ENCODE assay signal across 9 mouse cellular contexts in genomic region chr9:79716909-79717835, GRCm38 (mm10). TPM values are rescaled to one million over a fixed set of nuclear protein-coding genes. Genes with fewer than 3 reads are reported as not detected.
DNase-seq lines count a peak whose midpoint lies in the region; ATAC-seq and TF ChIP-seq lines count a peak whose summit lies in the region.
"Had no signal": no experiment of that assay in that cellular context is flagged by ENCODE, and none has a peak within 500 bp of the region (broad histone marks: within the 10 kb centered on the region; RNA-seq: fewer than 3 reads in every experiment).

No protein-coding gene starts in this region.

- TF ChIP-seq CTCF in midbrain, postnatal 0 days (IDR thresholded peaks at IDR 0.05) = peak; percentile 86

- H3K9ac ChIP-seq in embryonic facial prominence, embryonic 11.5 days (replicated peaks; ENCODE audit: low read length) = peak overlapping the region; percentile 47
- H3K9ac ChIP-seq in kidney, embryonic 14.5 days (ENCODE audit: low read depth, low read length) = peak overlapping the region; percentile 47; the same call in 1 of the 2 replicates
- peak overlapping the region; percentile 85 for H3K9ac ChIP-seq in limb, embryonic 14.5 days (ENCODE audit: low read depth, low read length, severe bottlenecking)
- H3K9ac ChIP-seq in midbrain, postnatal 0 days (replicated peaks; ENCODE audit: low read length, poor library complexity, severe bottlenecking) = no peak overlapping the region

- peak overlapping the region; percentile 55 for H3K4me3 ChIP-seq in embryonic facial prominence, embryonic 11.5 days (ENCODE audit: low read depth, low read length)
- peak overlapping the region; percentile 41 for H3K4me3 ChIP-seq in kidney, embryonic 14.5 days (ENCODE audit: low read length)
- H3K4me3 ChIP-seq in limb, embryonic 14.5 days (replicated peaks; ENCODE audit: low read length) = peak overlapping the region; percentile 70
- H3K4me3 ChIP-seq in midbrain, postnatal 0 days (ENCODE audit: low read depth, low read length) = peak overlapping the region; percentile 48
- H3K4me3 ChIP-seq: megakaryocyte, embryonic 14.5 days had no signal

- DNase-seq in 416B (ENCODE audit: low read depth) = peak; percentile 51
- DNase-seq in adrenal gland, adult 2 months = peak; percentile 59
- DNase-seq in embryonic facial prominence, embryonic 11.5 days (ENCODE audit: low spot score) = peak; percentile 91
- DNase-seq in heart, adult 8-10 months (ENCODE audit: low spot score) = peak; percentile 31
- DNase-seq in limb, embryonic 14.5 days (ENCODE audit: low spot score) = peak; percentile 96
- peak; percentile 90 for DNase-seq in midbrain, postnatal 0 days (ENCODE audit: low spot score)
- peak; percentile 27 for DNase-seq in thymus, postnatal 25 days

- peaks cover 2% of the 10 kb centered on the region; the same call in 1 of the 2 replicates for H3K4me1 ChIP-seq in embryonic facial prominence, embryonic 11.5 days (ENCODE audit: control insufficient read depth, insufficient read depth, low read length)
- peaks cover 34% of the 10 kb centered on the region for H3K4me1 ChIP-seq in kidney, embryonic 14.5 days (ENCODE audit: control insufficient read depth, insufficient read depth, low read length)
- peaks cover 34% of the 10 kb centered on the region for H3K4me1 ChIP-seq in limb, embryonic 14.5 days (ENCODE audit: control insufficient read depth, insufficient read depth, low read length)
- peaks cover 4% of the 10 kb centered on the region; the same call in 1 of the 2 replicates for H3K4me1 ChIP-seq in midbrain, postnatal 0 days (ENCODE audit: insufficient read depth, low read length)

- peak overlapping the region; percentile 75 for H3K4me2 ChIP-seq in embryonic facial prominence, embryonic 11.5 days (ENCODE audit: low read depth, low read length)
- peak overlapping the region; percentile 56 for H3K4me2 ChIP-seq in kidney, embryonic 14.5 days (replicated peaks; ENCODE audit: low read depth, low read length)
- H3K4me2 ChIP-seq in limb, embryonic 14.5 days (replicated peaks; ENCODE audit: low read depth, low read length, severe bottlenecking) = peak overlapping the region; percentile 76
- peak overlapping the region; percentile 93 for H3K4me2 ChIP-seq in midbrain, postnatal 0 days (ENCODE audit: low read depth, low read length, poor library complexity, severe bottlenecking)

- H3K27ac ChIP-seq in embryonic facial prominence, embryonic 11.5 days (replicated peaks; ENCODE audit: low read depth, low read length) = no peak overlapping the region
- peak overlapping the region; percentile 57; the same call in 1 of the 2 replicates for H3K27ac ChIP-seq in kidney, embryonic 14.5 days (ENCODE audit: low read depth, low read length)
- peak overlapping the region; percentile 96 for H3K27ac ChIP-seq in limb, embryonic 14.5 days (replicated peaks; ENCODE audit: low read depth, low read length)
- H3K27ac ChIP-seq in midbrain, postnatal 0 days (ENCODE audit: low read depth, low read length) = no peak overlapping the region

- H3K36me3 ChIP-seq in embryonic facial prominence, embryonic 11.5 days (replicated peaks; ENCODE audit: control insufficient read depth, insufficient read depth, low read depth, low read length) = no peaks in the 10 kb centered on the region
- no peaks in the 10 kb centered on the region for H3K36me3 ChIP-seq in kidney, embryonic 14.5 days (ENCODE audit: control insufficient read depth, insufficient read depth, low read length)
- H3K36me3 ChIP-seq in limb, embryonic 14.5 days (ENCODE audit: control insufficient read depth, insufficient read depth, low read length) = peaks cover 3% of the 10 kb centered on the region; the same call in 1 of the 2 replicates
- H3K36me3 ChIP-seq in midbrain, postnatal 0 days (ENCODE audit: insufficient read depth, low read length) = no peaks in the 10 kb centered on the region

- no peak for TF ChIP-seq POLR2A in limb, embryonic 14.5 days (IDR thresholded peaks at IDR 0.05; ENCODE audit: borderline replicate concordance, extremely low read depth, insufficient read depth, insufficient read length)

- no peaks in the 10 kb centered on the region for H3K9me3 ChIP-seq in embryonic facial prominence, embryonic 11.5 days (replicated peaks; ENCODE audit: control insufficient read depth, low read length)
- no peaks in the 10 kb centered on the region; the same call in 1 of the 2 replicates for H3K9me3 ChIP-seq in kidney, embryonic 14.5 days (ENCODE audit: control insufficient read depth, low read length)
- no peaks in the 10 kb centered on the region for H3K9me3 ChIP-seq in limb, embryonic 14.5 days (ENCODE audit: control insufficient read depth, low read length)
- H3K9me3 ChIP-seq in midbrain, postnatal 0 days (ENCODE audit: low read length) = no peaks in the 10 kb centered on the region

- no peak for ATAC-seq in embryonic facial prominence, embryonic 11.5 days (replicated peaks; ENCODE audit: insufficient number of reproducible peaks, low FRiP score, low TSS enrichment, low read depth)
- no peak for ATAC-seq in kidney, embryonic 14.5 days (ENCODE audit: low FRiP score, low TSS enrichment)
- ATAC-seq in limb, embryonic 14.5 days (ENCODE audit: low FRiP score, low read depth) = peak; percentile 5; the same call in 1 of the 2 replicates
- ATAC-seq in midbrain, postnatal 0 days (ENCODE audit: low FRiP score) = peak; percentile 22; the same call in 1 of the 2 replicates

- 8% methylated on average over 23 of the region's 23 CpGs for WGBS in embryonic facial prominence, embryonic 11.5 days
- WGBS in kidney, embryonic 14.5 days = 8% methylated on average over 23 of the region's 23 CpGs
- 5% methylated on average over 23 of the region's 23 CpGs for WGBS in limb, embryonic 14.5 days
- WGBS in midbrain, postnatal 0 days = 10% methylated on average over 23 of the region's 23 CpGs

- peaks cover 10% of the 10 kb centered on the region for H3K27me3 ChIP-seq in embryonic facial prominence, embryonic 11.5 days (ENCODE audit: control insufficient read depth, insufficient read depth, low read length)
- peaks cover 15% of the 10 kb centered on the region; the same call in 1 of the 2 replicates for H3K27me3 ChIP-seq in kidney, embryonic 14.5 days (ENCODE audit: control insufficient read depth, insufficient read depth, low read length)
- no peaks in the 10 kb centered on the region for H3K27me3 ChIP-seq in limb, embryonic 14.5 days (ENCODE audit: control insufficient read depth, insufficient read depth, low read length)
- peaks cover 35% of the 10 kb centered on the region for H3K27me3 ChIP-seq in midbrain, postnatal 0 days (ENCODE audit: insufficient read depth, low read length)

RNA-seq across cellular contexts. Expression of gene Col12a1, which starts 1.5 kb away (rescaled TPM):
- 10 to 100 TPM; 10.7 to 17.1 TPM for total RNA-seq in adrenal gland, adult 2 months (2021)
- polyA plus RNA-seq in adrenal gland, adult 2 months (2012; rRNA removed) = 8.2 and 8.3 TPM in 2 replicates
- 25.1 and 28.2 TPM in 2 replicates for polyA plus RNA-seq in embryonic facial prominence, embryonic 11.5 days (2014; fragmentation: Nextera tagmentation; extraction: Ambion mirVana)
- 1 to 10 TPM in 1 of 4 experiments, under 1 TPM in 3; 0.47 to 1.4 (median 0.74) TPM for total RNA-seq in heart, adult 8-10 months (2022)
- 25.9 and 38.6 TPM in 2 replicates for polyA plus RNA-seq in kidney, embryonic 14.5 days (2014; fragmentation: Nextera tagmentation; extraction: Ambion mirVana)
- 296 and 337 TPM in 2 replicates for polyA plus RNA-seq in limb, embryonic 14.5 days (2012; rRNA removed)
- 259 and 270 TPM in 2 replicates for polyA plus RNA-seq in limb, embryonic 14.5 days (2014; fragmentation: Nextera tagmentation; extraction: Ambion mirVana)
- total RNA-seq in midbrain, postnatal 0 days (2014; rRNA removed) = 19.8 and 20.4 TPM in 2 replicates
- polyA plus RNA-seq in midbrain, postnatal 0 days (2015; fragmentation: Nextera tagmentation; extraction: Ambion mirVana) = 5.0 and 5.9 TPM in 2 replicates

RNA-seq across cellular contexts. Expression of gene Cox7a2, which starts 42.5 kb away (rescaled TPM):
- 100 to 1,000 TPM; 284 to 423 TPM for total RNA-seq in adrenal gland, adult 2 months (2021)
- polyA plus RNA-seq in adrenal gland, adult 2 months (2012; rRNA removed) = 71.5 and 75.3 TPM in 2 replicates
- polyA plus RNA-seq in embryonic facial prominence, embryonic 11.5 days (2014; fragmentation: Nextera tagmentation; extraction: Ambion mirVana) = 609 and 634 TPM in 2 replicates
- 1,000 to 10,000 TPM in 2 of 4 experiments, 100 to 1,000 TPM in 2; 847 to 1,031 (median 927) TPM for total RNA-seq in heart, adult 8-10 months (2022)
- 669 and 936 TPM in 2 replicates for polyA plus RNA-seq in kidney, embryonic 14.5 days (2014; fragmentation: Nextera tagmentation; extraction: Ambion mirVana)
- polyA plus RNA-seq in limb, embryonic 14.5 days (2012; rRNA removed) = 329 and 399 TPM in 2 replicates
- polyA plus RNA-seq in limb, embryonic 14.5 days (2014; fragmentation: Nextera tagmentation; extraction: Ambion mirVana) = 591 and 630 TPM in 2 replicates
- 294 and 365 TPM in 2 replicates for total RNA-seq in midbrain, postnatal 0 days (2014; rRNA removed)
- polyA plus RNA-seq in midbrain, postnatal 0 days (2015; fragmentation: Nextera tagmentation; extraction: Ambion mirVana) = 1,023 and 1,039 TPM in 2 replicates

Comparison
In these comparisons a context has a peak if more than half of its experiments do, and no peak if none do; other contexts are left out.
1. DNase-seq: peak in every context shown above with its lines; median percentile 96 in limb, embryonic 14.5 days; 91 in embryonic facial prominence, embryonic 11.5 days; 90 in midbrain, postnatal 0 days; 59 in adrenal gland, adult 2 months; 51 in 416B; 31 in heart, adult 8-10 months; 27 in thymus, postnatal 25 days.
2. ATAC-seq: peak in limb, embryonic 14.5 days (single experiment) and midbrain, postnatal 0 days (single experiment); none in embryonic facial prominence, embryonic 11.5 days (single experiment) and kidney, embryonic 14.5 days (single experiment).
3. H3K27ac ChIP-seq: peak in kidney, embryonic 14.5 days (single experiment) and limb, embryonic 14.5 days (single experiment); none in embryonic facial prominence, embryonic 11.5 days (single experiment) and midbrain, postnatal 0 days (single experiment).
4. Peak in every context shown above with its lines, with median percentiles within 50 percentile points of each other: H3K4me2 ChIP-seq and H3K4me3 ChIP-seq.